12 mouse cellular contexts compared by ENCODE assay signal in genomic region chr6:134861386-134861785, GRCm38 (mm10).
"Had no signal": no experiment of that assay in that cellular context is flagged by ENCODE, and none has a peak within 500 bp of the region (broad histone marks: within the 10 kb centered on the region; RNA-seq: fewer than 3 reads in every experiment).

No protein-coding gene starts in this region.

- H3K36me3 ChIP-seq: kidney, embryonic 15.5 days had no signal

- H3K9me3 ChIP-seq: kidney, embryonic 15.5 days; liver, embryonic 13.5 days; midbrain, embryonic 13.5 days had no signal

- H3K27me3 ChIP-seq: kidney, embryonic 15.5 days; liver, embryonic 13.5 days; midbrain, embryonic 13.5 days had no signal

- H3K4me3 ChIP-seq: kidney, embryonic 15.5 days; liver, embryonic 13.5 days; midbrain, embryonic 13.5 days had no signal

- H3K4me2 ChIP-seq: kidney, embryonic 15.5 days; liver, embryonic 13.5 days; midbrain, embryonic 13.5 days had no signal

- H3K27ac ChIP-seq: kidney, embryonic 15.5 days; liver, embryonic 13.5 days; midbrain, embryonic 13.5 days had no signal

- H3K9ac ChIP-seq: kidney, embryonic 15.5 days; liver, embryonic 13.5 days; midbrain, embryonic 13.5 days had no signal

- DNase-seq: kidney, adult 11 months; kidney, adult 8-10 months; kidney, postnatal 10 days; kidney, postnatal 36 days; liver, embryonic 13.5 days; lung, adult 2 months; lung, postnatal 14 days; lung, postnatal 4 days; thymus, adult 18-20 months; thymus, postnatal 36 days had no signal
